In the genomic region with DNA sequence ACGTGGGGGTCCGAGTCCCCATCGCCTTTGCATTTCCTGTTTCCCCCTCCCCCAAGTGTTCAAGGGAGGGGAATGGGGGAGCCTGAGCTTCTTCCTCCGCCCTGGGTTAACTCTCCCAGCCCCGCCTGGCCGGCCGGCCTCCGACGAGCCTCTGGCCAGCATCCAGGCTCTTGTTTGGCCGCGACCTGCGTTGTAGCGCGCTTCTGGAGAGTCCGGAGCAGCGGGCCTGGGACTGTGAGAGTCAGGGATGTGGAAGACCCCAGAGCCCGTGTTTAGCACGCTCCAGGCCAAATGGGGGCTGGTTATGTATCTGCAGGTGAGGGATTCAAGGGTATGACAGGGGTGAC, we compare ENCODE assay signal across 8 mouse cellular contexts. TPM values are rescaled to one million over a fixed set of nuclear protein-coding genes. Genes with fewer than 3 reads are reported as not detected.
DNase-seq lines count a peak whose midpoint lies in the region; ATAC-seq and TF ChIP-seq lines count a peak whose summit lies in the region.

No protein-coding gene starts in this region.

- peak overlapping the region; percentile 74 for H3K9ac ChIP-seq in heart, postnatal 0 days (replicated peaks; ENCODE audit: low read depth, low read length)

- no peaks in the 10 kb centered on the region for H3K27me3 ChIP-seq in heart, postnatal 0 days (ENCODE audit: control insufficient read depth, insufficient read depth, low read length)

- H3K36me3 ChIP-seq in heart, postnatal 0 days (replicated peaks; ENCODE audit: control insufficient read depth, insufficient read depth, low read length) = no peaks in the 10 kb centered on the region

- TF ChIP-seq POLR2A in cortical plate, adult 2 months (IDR thresholded peaks at IDR 0.05; ENCODE audit: extremely low read depth, insufficient read depth, low read length) = no peak

- H3K9me3 ChIP-seq in heart, postnatal 0 days (replicated peaks; ENCODE audit: control insufficient read depth, low read length) = no peaks in the 10 kb centered on the region; the same call in 1 of the 2 replicates

- H3K4me2 ChIP-seq in heart, postnatal 0 days (ENCODE audit: low read depth, low read length) = peak overlapping the region; percentile 88

- no peak overlapping the region for H3K27ac ChIP-seq in layer of hippocampus, adult 2 months
- no peak overlapping the region for H3K27ac ChIP-seq in cortical plate, adult 2 months (ENCODE audit: insufficient read depth, low read length)
- H3K27ac ChIP-seq in heart, postnatal 0 days (ENCODE audit: low read depth) = peak overlapping the region; percentile 73

- TF ChIP-seq CTCF in layer of hippocampus, adult 2 months (conservative IDR thresholded peaks at IDR 0.05) = no peak
- TF ChIP-seq CTCF in cortical plate, adult 2 months (IDR thresholded peaks at IDR 0.05; ENCODE audit: extremely low read depth, insufficient read depth, low read length) = no peak
- no peak for TF ChIP-seq CTCF in heart, postnatal 0 days (IDR thresholded peaks at IDR 0.05; ENCODE audit: low read depth)

- peak; percentile 48 for ATAC-seq in heart, postnatal 0 days (ENCODE audit: insufficient read depth, low read depth)
- ATAC-seq in megakaryocyte-erythroid progenitor cell, adult 5-6 weeks (replicated peaks; ENCODE audit: low FRiP score, low TSS enrichment, poor library complexity, severe bottlenecking) = peak; percentile 6; the same call in 1 of the 2 replicates

- no peak for TF ChIP-seq EP300 in heart, postnatal 0 days (IDR thresholded peaks at IDR 0.05; ENCODE audit: low read depth)

- WGBS in heart, postnatal 0 days = 1% methylated on average over 18 of the region's 18 CpGs

- H3K4me3 ChIP-seq in layer of hippocampus, adult 2 months = peak overlapping the region; percentile 70
- peak overlapping the region; percentile 31; the same call in 1 of the 2 replicates for H3K4me3 ChIP-seq in cortical plate, adult 2 months (ENCODE audit: insufficient read depth, low read length)
- peak overlapping the region; percentile 78 for H3K4me3 ChIP-seq in heart, postnatal 0 days (ENCODE audit: low read depth, low read length)

- intact Hi-C loops in left cerebral cortex, postnatal 25 days (cut with DNase I) = loop anchor here (1.0 kb wide), 1 partner anchor 49 kb away; the partner anchor contains the start of gene Morf4l1
- intact Hi-C loops in left cerebral cortex, postnatal 14 days (cut with DNase I) = no loop called here

- no peaks in the 10 kb centered on the region for H3K4me1 ChIP-seq in cortical plate, adult 2 months (ENCODE audit: control insufficient read depth, insufficient read depth, low read length)
- peaks cover 30% of the 10 kb centered on the region for H3K4me1 ChIP-seq in heart, postnatal 0 days (ENCODE audit: control insufficient read depth, insufficient read depth)

- no peak for DNase-seq in layer of hippocampus, adult 2 months (ENCODE audit: low spot score in 2 of 2)
- no peak for DNase-seq in layer of hippocampus, adult 11-12 months (ENCODE audit: low spot score)
- DNase-seq in heart, postnatal 0 days (ENCODE audit: low spot score) = peak; percentile 28
- peak; percentile 32 to 74 for DNase-seq in kidney, postnatal 36 days
- no peak for DNase-seq in left cerebral cortex, postnatal 25 days (ENCODE audit: low spot score in 2 of 2)
- DNase-seq in left cerebral cortex, postnatal 14 days (ENCODE audit: low spot score in 2 of 2) = no peak

RNA-seq across cellular contexts. Expression of gene Adamts7, which starts 0.9 kb away (rescaled TPM):
- under 1 TPM; 0.59 to 0.97 TPM for total RNA-seq in layer of hippocampus, adult 2 months (2021)
- 0.55 and 0.61 TPM in 2 replicates for polyA plus RNA-seq in cortical plate, adult 2 months (2012; rRNA removed)
- total RNA-seq in heart, postnatal 0 days (2014; rRNA removed; ENCODE audit: low replicate concordance) = 12.8 and 34.4 TPM in 2 replicates
- polyA plus RNA-seq in heart, postnatal 0 days (2015; fragmentation: Nextera tagmentation; extraction: Ambion mirVana) = 7.6 and 8.3 TPM in 2 replicates
- total RNA-seq in megakaryocyte-erythroid progenitor cell, adult 5-6 weeks (2014; fragmentation: Nextera tagmentation) = not detected in 2 replicates
- not detected in 2 replicates for total RNA-seq in megakaryocyte-erythroid progenitor cell, adult 5-6 weeks (2017)
- total RNA-seq in left cerebral cortex, postnatal 25 days (2021) = under 1 TPM; 0.23 to 0.30 TPM
- 1 to 10 TPM; 1.0 to 1.5 TPM for total RNA-seq in left cerebral cortex, postnatal 14 days (2021)

RNA-seq across cellular contexts. Expression of gene Morf4l1, which starts 49.1 kb away (rescaled TPM):
- total RNA-seq in layer of hippocampus, adult 2 months (2021) = 100 to 1,000 TPM; 429 to 442 TPM
- polyA plus RNA-seq in cortical plate, adult 2 months (2012; rRNA removed) = 410 and 423 TPM in 2 replicates
- 92.5 and 111 TPM in 2 replicates for total RNA-seq in heart, postnatal 0 days (2014; rRNA removed; ENCODE audit: low replicate concordance)
- 293 and 300 TPM in 2 replicates for polyA plus RNA-seq in heart, postnatal 0 days (2015; fragmentation: Nextera tagmentation; extraction: Ambion mirVana)
- 253 and 288 TPM in 2 replicates for total RNA-seq in megakaryocyte-erythroid progenitor cell, adult 5-6 weeks (2014; fragmentation: Nextera tagmentation)
- total RNA-seq in megakaryocyte-erythroid progenitor cell, adult 5-6 weeks (2017) = 217 and 277 TPM in 2 replicates
- 100 to 1,000 TPM; 411 to 422 TPM for total RNA-seq in left cerebral cortex, postnatal 25 days (2021)
- 100 to 1,000 TPM; 376 to 382 TPM for total RNA-seq in left cerebral cortex, postnatal 14 days (2021)

Comparison
In these comparisons a context has a peak if more than half of its experiments do, and no peak if none do; other contexts are left out.
1. DNase-seq: peak in heart, postnatal 0 days (single experiment) and kidney, postnatal 36 days (2 of 2); none in layer of hippocampus, adult 2 months (0 of 2), layer of hippocampus, adult 11-12 months (single experiment), left cerebral cortex, postnatal 25 days (0 of 2) and left cerebral cortex, postnatal 14 days (0 of 2).
2. Peak in every context shown above with its lines, with median percentiles within 50 percentile points of each other: H3K4me3 ChIP-seq.